27 mouse cellular contexts compared by ENCODE assay signal in genomic region chr1:23998120-23998810, GRCm38 (mm10). TPM values are rescaled to one million over a fixed set of nuclear protein-coding genes. Genes with fewer than 3 reads are reported as not detected.
DNase-seq lines count a peak whose midpoint lies in the region; ATAC-seq lines count a peak whose summit lies in the region.
"Had no signal": no experiment of that assay in that cellular context is flagged by ENCODE, and none has a peak within 500 bp of the region (broad histone marks: within the 10 kb centered on the region; RNA-seq: fewer than 3 reads in every experiment).

No protein-coding gene starts in this region.

- no peak overlapping the region for H3K4me3 ChIP-seq in liver, embryonic 12.5 days
- no peak overlapping the region for H3K4me3 ChIP-seq in liver, embryonic 15.5 days (replicated peaks)
- H3K4me3 ChIP-seq in heart, embryonic 11.5 days (ENCODE audit: low read depth, low read length) = no peak overlapping the region
- H3K4me3 ChIP-seq: forebrain, embryonic 10.5 days; forebrain, embryonic 13.5 days; gastrocnemius, adult 2 months; heart, embryonic 12.5 days; heart, embryonic 15.5 days; hindbrain, embryonic 10.5 days; hindbrain, embryonic 13.5 days had no signal

- peak; percentile 76 for ATAC-seq in liver, embryonic 12.5 days
- ATAC-seq in liver, embryonic 15.5 days (ENCODE audit: insufficient read depth) = peak; percentile 51
- ATAC-seq in megakaryocyte progenitor cell, adult 5-6 weeks (replicated peaks; ENCODE audit: poor library complexity) = peak; percentile 49
- ATAC-seq in monocyte, adult 5-6 weeks (replicated peaks; ENCODE audit: insufficient number of reproducible peaks, low FRiP score, low TSS enrichment, poor library complexity, severe bottlenecking) = no peak
- no peak for ATAC-seq in heart, embryonic 11.5 days (replicated peaks; ENCODE audit: insufficient number of reproducible peaks, low FRiP score, low TSS enrichment)
- ATAC-seq: forebrain, embryonic 13.5 days; forebrain, embryonic 16.5 days; hindbrain, embryonic 16.5 days; Patski had no signal

- H3K36me3 ChIP-seq in liver, embryonic 12.5 days = peaks cover 52% of the 10 kb centered on the region
- peaks cover 16% of the 10 kb centered on the region for H3K36me3 ChIP-seq in liver, embryonic 15.5 days (replicated peaks)
- H3K36me3 ChIP-seq in heart, embryonic 11.5 days (ENCODE audit: control insufficient read depth, insufficient read depth, low read length) = peaks cover 12% of the 10 kb centered on the region

- H3K9me3 ChIP-seq in liver, embryonic 12.5 days (replicated peaks) = no peaks in the 10 kb centered on the region
- no peaks in the 10 kb centered on the region for H3K9me3 ChIP-seq in liver, embryonic 15.5 days (replicated peaks)
- H3K9me3 ChIP-seq in heart, embryonic 11.5 days (replicated peaks; ENCODE audit: control insufficient read depth, low read length) = no peaks in the 10 kb centered on the region
- H3K9me3 ChIP-seq: forebrain, embryonic 10.5 days; forebrain, embryonic 13.5 days; heart, embryonic 12.5 days; heart, embryonic 15.5 days; hindbrain, embryonic 10.5 days; hindbrain, embryonic 13.5 days had no signal

- peak; percentile 61 for DNase-seq in MEL-GATA-1-ER (ENCODE audit: extremely low read depth, low read depth)
- no peak for DNase-seq in frontal cortex, postnatal 36 days (ENCODE audit: low spot score in 2 of 2)
- no peak for DNase-seq in ovary, postnatal 10 days (ENCODE audit: low spot score)
- DNase-seq: adrenal gland, postnatal 10 days; cerebellum, adult 11 months; cerebellum, adult 2 months; cerebellum, adult 9-11 months; cerebellum, postnatal 25 days; embryo, embryonic 11 days; gastrocnemius, adult 2 months; gastrocnemius, postnatal 14 days; heart, postnatal 10 days; heart, postnatal 36 days had no signal

- 50% methylated on average over 7 of the region's 7 CpGs for WGBS in liver, embryonic 12.5 days (ENCODE audit: insufficient replicate concordance)
- 33% methylated on average over 7 of the region's 7 CpGs for WGBS in liver, embryonic 15.5 days (ENCODE audit: insufficient replicate concordance)
- 88% methylated on average over 7 of the region's 7 CpGs for WGBS in heart, embryonic 11.5 days (ENCODE audit: insufficient replicate concordance)

- peaks cover 29% of the 10 kb centered on the region for H3K4me1 ChIP-seq in liver, embryonic 12.5 days
- no peaks in the 10 kb centered on the region; the same call in 1 of the 2 replicates for H3K4me1 ChIP-seq in liver, embryonic 15.5 days (replicated peaks)
- H3K4me1 ChIP-seq in heart, embryonic 11.5 days (ENCODE audit: control insufficient read depth, insufficient read depth, low read length) = no peaks in the 10 kb centered on the region
- H3K4me1 ChIP-seq: forebrain, embryonic 10.5 days; forebrain, embryonic 13.5 days; heart, embryonic 12.5 days; heart, embryonic 15.5 days; hindbrain, embryonic 10.5 days; hindbrain, embryonic 13.5 days had no signal

- H3K4me2 ChIP-seq in liver, embryonic 12.5 days = no peak overlapping the region
- no peak overlapping the region for H3K4me2 ChIP-seq in liver, embryonic 15.5 days
- H3K4me2 ChIP-seq in heart, embryonic 11.5 days = no peak overlapping the region
- H3K4me2 ChIP-seq: forebrain, embryonic 13.5 days; heart, embryonic 12.5 days; heart, embryonic 15.5 days; hindbrain, embryonic 13.5 days had no signal

- H3K9ac ChIP-seq in liver, embryonic 12.5 days = no peak overlapping the region
- no peak overlapping the region for H3K9ac ChIP-seq in liver, embryonic 15.5 days
- no peak overlapping the region for H3K9ac ChIP-seq in heart, embryonic 11.5 days (ENCODE audit: low read depth, low read length)
- H3K9ac ChIP-seq: forebrain, embryonic 13.5 days; heart, embryonic 12.5 days; heart, embryonic 15.5 days; hindbrain, embryonic 13.5 days had no signal

- no peaks in the 10 kb centered on the region for H3K27me3 ChIP-seq in liver, embryonic 12.5 days (replicated peaks)
- H3K27me3 ChIP-seq in liver, embryonic 15.5 days = no peaks in the 10 kb centered on the region
- no peaks in the 10 kb centered on the region for H3K27me3 ChIP-seq in heart, embryonic 11.5 days (ENCODE audit: control insufficient read depth, insufficient read depth, low read length)
- H3K27me3 ChIP-seq: forebrain, embryonic 13.5 days; heart, embryonic 12.5 days; heart, embryonic 15.5 days; hindbrain, embryonic 13.5 days; Patski had no signal

- H3K27ac ChIP-seq in liver, embryonic 12.5 days = peak overlapping the region; percentile 40; the same call in 1 of the 2 replicates
- H3K27ac ChIP-seq in liver, embryonic 15.5 days (replicated peaks) = no peak overlapping the region
- no peak overlapping the region for H3K27ac ChIP-seq in heart, embryonic 11.5 days (ENCODE audit: low read depth, low read length)
- H3K27ac ChIP-seq: forebrain, embryonic 10.5 days; forebrain, embryonic 13.5 days; gastrocnemius, adult 2 months; heart, embryonic 15.5 days; hindbrain, embryonic 10.5 days; hindbrain, embryonic 13.5 days had no signal

RNA-seq across cellular contexts. Expression of gene Sdhaf4, which starts 7.2 kb away (rescaled TPM):
- 46.4 and 50.7 TPM in 2 replicates for polyA plus RNA-seq in liver, embryonic 12.5 days (2016; fragmentation: Nextera tagmentation; extraction: Ambion mirVana)
- 23.7 and 26.8 TPM in 2 replicates for polyA plus RNA-seq in liver, embryonic 15.5 days (2015; fragmentation: Nextera tagmentation; extraction: Ambion mirVana)
- total RNA-seq in megakaryocyte progenitor cell, adult 5-6 weeks (2015) = 36.8 and 48.1 TPM in 2 replicates
- total RNA-seq in megakaryocyte progenitor cell, adult 5-6 weeks (2017) = 13.4 and 17.9 TPM in 2 replicates
- total RNA-seq in monocyte, adult 5-6 weeks (2017) = 6.2 to 16.3 TPM (median 10.8 TPM) in 3 replicates
- polyA plus RNA-seq in heart, embryonic 11.5 days (2014; fragmentation: Nextera tagmentation; extraction: Ambion mirVana) = 73.7 and 83.5 TPM in 2 replicates

Comparison
In these comparisons a context has a peak if more than half of its experiments do, and no peak if none do; other contexts are left out.
1. ATAC-seq: peak in liver, embryonic 12.5 days (single experiment), liver, embryonic 15.5 days (single experiment) and megakaryocyte progenitor cell, adult 5-6 weeks (single experiment); none in monocyte, adult 5-6 weeks (single experiment) and heart, embryonic 11.5 days (single experiment).